Mouse (Mus musculus): ENCODE measurements around the gene St7.
A peak's percentile ranks its signal among the peaks of the same experiment; 100 is the strongest.

DNA sequence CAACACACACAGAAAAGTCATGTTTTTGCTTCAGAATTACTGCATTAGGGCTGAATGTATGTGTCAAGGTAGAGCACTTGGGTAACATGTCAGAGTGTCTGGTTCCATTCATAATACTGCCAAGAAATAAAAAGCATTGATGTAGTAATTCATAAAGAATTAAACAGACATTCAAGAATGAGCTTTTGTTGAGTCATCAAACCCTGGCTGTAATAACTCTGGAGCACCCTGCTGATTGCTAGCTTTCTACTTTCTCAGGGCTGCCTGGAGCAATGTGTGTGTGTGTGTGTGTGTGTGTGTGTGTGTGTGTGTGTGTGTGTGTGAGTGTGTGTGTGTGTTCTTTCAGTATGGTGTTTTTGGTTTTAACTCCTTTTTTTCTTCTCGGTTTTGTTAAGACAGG, 78.7 kb downstream of the St7 start:
- TF ChIP-seq CTCF (IDR thresholded peaks at IDR 0.05; ENCODE audit: control insufficient read depth, insufficient read depth, insufficient read length) (no peak), USF1 (IDR thresholded peaks at IDR 0.05; ENCODE audit: low read depth) (no peak), CEBPB (IDR thresholded peaks at IDR 0.05; ENCODE audit: low read depth) (peak; percentile 45), MYOG (IDR thresholded peaks at IDR 0.05; ENCODE audit: control insufficient read depth, extremely low read depth, insufficient read length) (no peak)
